Mouse (Mus musculus) heart, adult 18-20 months (tissue): Measurements from ENCODE around the gene Xk. TPM values are rescaled to one million over a fixed set of nuclear protein-coding genes. Genes with fewer than 3 reads are reported as not detected.
A peak's percentile ranks its signal among the peaks of the same experiment; 100 is the strongest.
"Not testable (repeated sequence)": the region's sequence is repeated elsewhere in the genome, so short reads cannot be mapped to it uniquely, and the experiment has no call there.

Experiments
- DNase-seq, 2 experiments: peaks; one replicate each; pipeline ENCODE4 v3.0.0; 2021 to 2022; ENCODE audit warnings: mixed read lengths in 1 of 2
- total RNA-seq, 2 experiments: library from RNA; stranded (reverse); gene quantifications; 2 replicates each; pipeline ENCODE4 v1.2.3; 2021

The Xk gene
- total RNA-seq, 2 experiments from 2014 or later, result 9.3 to 9.6 TPM

DNA sequence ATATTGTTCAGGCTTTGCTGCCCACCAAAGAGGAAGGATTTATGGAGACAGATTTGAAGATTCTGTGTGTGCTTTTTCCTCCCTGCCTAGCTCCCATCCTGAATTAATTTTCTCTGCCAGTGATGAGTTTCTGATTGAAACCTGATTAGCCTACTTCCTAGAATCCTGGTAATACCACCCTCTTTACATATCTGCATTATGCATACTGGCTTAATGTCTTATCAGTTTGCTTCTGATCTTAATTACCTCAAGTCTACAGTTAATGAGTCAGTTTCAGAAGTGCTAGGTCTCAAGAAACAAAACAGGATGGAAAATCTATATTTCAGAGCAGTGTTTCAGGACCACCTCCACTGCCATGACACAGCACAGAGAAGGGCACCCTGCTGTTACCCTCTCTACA lies 43.9 kb downstream of the Xk start:
- not testable (repeated sequence) for DNase-seq

DNA sequence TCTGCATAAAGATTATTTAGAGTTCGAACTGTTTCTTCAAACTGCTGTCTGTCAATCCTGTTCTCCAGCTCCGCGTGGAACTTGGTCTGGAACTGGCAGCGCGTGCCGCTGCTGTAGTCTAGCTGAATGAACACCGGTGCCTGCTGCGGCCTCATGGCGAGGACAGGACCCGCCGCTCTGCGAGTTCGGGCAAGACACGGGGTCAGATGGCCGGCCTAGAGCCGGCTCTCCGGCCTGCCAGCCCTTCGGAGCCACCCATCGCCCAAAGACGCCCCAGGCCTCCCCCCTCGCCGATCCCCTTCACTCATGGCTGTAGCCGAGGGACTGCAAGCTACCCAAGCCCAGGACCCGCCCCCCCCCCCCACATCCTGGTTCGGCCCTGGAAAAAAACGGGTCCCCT lies 55.4 kb downstream of the Xk start:
- not testable (repeated sequence) for DNase-seq

DNA sequence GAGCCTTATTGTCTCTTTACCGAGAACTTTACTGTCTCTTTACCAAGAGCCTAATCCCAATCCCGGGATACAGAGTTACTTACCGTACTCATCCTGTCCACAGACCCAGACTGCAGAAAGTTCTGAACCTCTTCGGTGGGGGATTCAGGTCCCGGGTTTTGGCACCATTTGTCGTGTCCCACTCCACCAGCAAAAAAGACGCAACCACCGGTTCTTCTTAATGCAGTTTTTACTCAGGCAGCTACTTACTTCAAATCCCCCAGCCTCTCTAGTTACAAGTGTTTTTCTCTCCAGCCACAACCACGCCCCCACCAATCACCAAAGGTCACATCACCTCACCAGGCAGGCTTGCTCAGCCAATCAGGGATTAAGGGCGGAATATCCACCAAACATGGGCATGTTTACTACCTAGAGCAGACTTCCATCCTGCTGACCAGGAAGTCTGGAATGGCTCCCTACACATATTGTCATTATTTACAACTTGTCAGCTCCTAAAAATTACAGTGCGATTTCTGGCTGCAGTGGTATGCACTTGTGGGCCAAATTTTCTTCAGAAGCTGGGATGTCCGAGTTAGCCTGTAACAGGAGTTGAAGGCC lies 59.9 kb downstream of the Xk start:
- not testable (repeated sequence) for DNase-seq

DNA sequence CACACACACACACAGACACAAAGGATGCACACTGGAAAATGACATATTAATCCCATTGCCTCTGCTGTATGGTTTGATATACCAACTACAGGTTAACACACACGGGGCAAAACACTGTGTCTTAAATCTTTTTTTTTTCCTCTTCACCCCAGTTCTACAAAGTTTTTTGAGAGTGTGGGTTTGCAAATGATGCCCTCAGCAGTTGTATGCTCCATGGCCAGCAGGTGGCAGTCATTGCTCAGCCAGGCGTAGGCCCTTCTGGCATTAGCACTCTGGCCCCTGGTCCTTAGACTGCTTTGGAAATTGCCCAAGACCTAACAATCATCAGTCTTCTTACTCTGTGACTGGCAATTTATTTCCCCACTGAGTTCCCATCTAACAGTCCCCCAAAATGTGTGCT lies 60.5 kb downstream of the Xk start:
- peak; percentile 2 to 80 for DNase-seq

DNA sequence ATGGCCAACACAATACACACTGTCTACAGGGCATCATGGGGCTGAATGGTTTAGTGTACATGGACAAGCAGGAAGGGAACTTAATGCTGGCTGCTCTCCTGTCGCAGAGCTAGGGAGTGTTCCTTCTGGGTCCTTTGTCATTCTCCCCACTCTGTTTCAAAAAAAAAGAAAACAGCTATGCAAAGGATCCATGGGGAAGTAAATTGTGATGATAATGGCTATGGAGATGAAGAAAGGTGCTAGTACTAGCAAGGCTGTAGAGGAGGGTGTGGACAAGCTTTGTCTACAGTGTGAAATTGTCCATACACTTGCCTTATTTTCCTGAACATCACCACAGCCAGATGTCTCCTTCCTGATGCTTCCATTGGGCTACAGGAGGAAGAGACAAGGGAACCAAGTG lies 62.4 kb downstream of the Xk start:
- DNase-seq, result not testable (repeated sequence)

DNA sequence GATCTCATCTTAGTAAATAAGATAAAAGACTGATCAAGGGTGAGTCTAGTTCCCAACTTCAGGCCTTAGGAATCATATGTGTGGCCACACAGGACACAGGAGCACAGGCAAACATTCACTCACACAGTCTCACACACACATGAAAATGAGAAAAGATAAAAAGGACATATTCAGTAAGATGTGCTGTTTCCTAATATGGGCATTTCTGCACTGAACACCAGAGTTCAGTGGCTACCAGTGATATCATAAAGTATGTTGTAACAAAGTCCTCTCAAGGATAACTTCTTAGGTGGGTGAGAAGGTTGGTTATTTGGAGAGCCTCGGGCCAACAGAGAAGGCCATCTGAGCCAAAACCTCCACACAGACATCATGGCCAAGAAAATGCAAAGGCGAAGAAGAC lies 77.8 kb downstream of the Xk start, which contains the start of gene H2al1k:
Gene H2al1k, plus strand, starts transcription at position 301 of the 400 bp plus-strand sequence.
- not testable (repeated sequence) for DNase-seq

Other genes with a start within 250 kb of the Xk start
- gene Fthl17e, start 239.3 kb upstream of the Xk start, total RNA-seq, result not detected
- not detected for gene Fthl17f, start 209.7 kb upstream of the Xk start, total RNA-seq
- not detected for gene 4930402K13Rik, start 168.2 kb upstream of the Xk start, total RNA-seq
- gene Lancl3, start 72.9 kb upstream of the Xk start, total RNA-seq, result 1 to 10 TPM; 5.6 to 7.5 TPM
- gene Gm14862, start 15.9 kb upstream of the Xk start, total RNA-seq, result not detected
- gene H2al1m, start 11.0 kb downstream of the Xk start, total RNA-seq, result 1 to 10 TPM in 1 of 2 experiments, not detected in 1; 1.0 TPM
- not detected for gene H2al1k, start 77.9 kb downstream of the Xk start, total RNA-seq
- gene Cybb, start 215.0 kb downstream of the Xk start, total RNA-seq, result 10 to 100 TPM in 1 of 2 experiments, 1 to 10 TPM in 1; 5.4 to 11.8 TPM